Mouse (Mus musculus) thymus, adult 2 months (tissue): Measurements from ENCODE around the gene Wwox. TPM values are rescaled to one million over a fixed set of nuclear protein-coding genes. Genes with fewer than 3 reads are reported as not detected.

Experiments
- DNase-seq: peaks from one replicate; pipeline ENCODE4 v3.0.0; 2021
- H3K27ac ChIP-seq: fragments of 200-500 bp; 2 replicates; pipeline ENCODE4 v1.5.1; 2012; ENCODE audit warnings: low read length, control low read depth; ENCODE audit not compliant: control insufficient read depth, insufficient read depth
- H3K27me3 ChIP-seq: fragments of 200-500 bp; 2 replicates; pipeline ENCODE4 v1.6.1; 2012; ENCODE audit warnings: mild to moderate bottlenecking, low read length, moderate library complexity, mixed read lengths; ENCODE audit not compliant: control insufficient read depth, insufficient read depth
- H3K36me3 ChIP-seq: fragments of 200-500 bp; 2 replicates; pipeline ENCODE4 v1.6.1; 2012; ENCODE audit warnings: mild to moderate bottlenecking, low read length, moderate library complexity; ENCODE audit not compliant: control insufficient read depth, insufficient read depth
- H3K4me1 ChIP-seq: fragments of 200-500 bp; replicated peaks from 2 replicates; pipeline ENCODE4 v1.6.1; 2012; ENCODE audit warnings: low read length; ENCODE audit not compliant: control insufficient read depth, insufficient read depth
- H3K4me3 ChIP-seq: fragments of 200-500 bp; 2 replicates; pipeline ENCODE4 v1.5.1; 2012; ENCODE audit warnings: mild to moderate bottlenecking, low read length, control low read depth, moderate library complexity; ENCODE audit not compliant: control insufficient read depth, insufficient read depth
- CTCF ChIP-seq: fragments of 200-500 bp; IDR thresholded peaks from 2 replicates; pipeline ENCODE4 v1.5.1; 2012; ENCODE audit warnings: mild to moderate bottlenecking, control low read depth, low read length, moderate library complexity, borderline replicate concordance; ENCODE audit not compliant: control insufficient read depth, poor library complexity, insufficient read depth; ENCODE audit errors: extremely low read depth
- POLR2A ChIP-seq: fragments of 200-500 bp; IDR thresholded peaks from 2 replicates; pipeline ENCODE4 v1.6.1; 2012; ENCODE audit warnings: mild to moderate bottlenecking, low read length, control low read depth, moderate library complexity; ENCODE audit not compliant: control insufficient read depth, poor library complexity, insufficient read depth; ENCODE audit errors: extremely low read depth
- WGBS: fragments of 180-500 bp; shearing (Covaris S2); methylation state at CpG from one replicate; pipeline ENCODE4 v1.1.7; 2018; 5-methylcytosine and 5-hydroxymethylcytosine counted together
- polyA plus RNA-seq: library from polyadenylated mRNA; depleted of rRNA; stranded (reverse); fragments of >200 nt; gene quantifications from 2 replicates; pipeline ENCODE4 v1.2.3, GENCODE M21; 2012

The Wwox gene
- polyA plus RNA-seq, 1 experiment: 8.4 TPM

GRCm38 (mm10) chr8:115322501-115322900 lies 883.0 kb downstream of the Wwox start:
- no peak overlapping the region for H3K27ac ChIP-seq
- no peak for DNase-seq
- no peaks in the 10 kb centered on the region for H3K4me1 ChIP-seq
- no peaks in the 10 kb centered on the region for H3K27me3 ChIP-seq
- TF ChIP-seq POLR2A (no peak), CTCF (no peak)
- WGBS: 94% methylated on average over 5 of the region's 5 CpGs
- no peaks in the 10 kb centered on the region for H3K36me3 ChIP-seq
- H3K4me3 ChIP-seq: no peak overlapping the region

GRCm38 (mm10) chr8:115330671-115331070 lies 891.2 kb downstream of the Wwox start:
- Histone ChIP-seq H3K4me1 (no peaks in the 10 kb centered on the region), H3K4me3 (no peak overlapping the region), H3K27me3 (no peaks in the 10 kb centered on the region), H3K27ac (no peak overlapping the region), H3K36me3 (no peaks in the 10 kb centered on the region)
- no peak for TF ChIP-seq CTCF
- TF ChIP-seq POLR2A: no peak
- WGBS: 97% methylated on average over 11 of the region's 11 CpGs
- no peak for DNase-seq

- Histone ChIP-seq H3K4me1 (no peaks in the 10 kb centered on the region), H3K36me3 (no peaks in the 10 kb centered on the region), H3K4me3 (no peak overlapping the region), H3K27ac (no peak overlapping the region), H3K27me3 (no peaks in the 10 kb centered on the region)
- WGBS: 91% methylated on average over 3 of the region's 3 CpGs
- TF ChIP-seq CTCF (no peak), POLR2A (no peak)
- no peak for DNase-seq
Measured at GRCm38 (mm10) chr8:115333972-115334371, 894.5 kb downstream of the Wwox start.

- DNase-seq: no peak
- TF ChIP-seq POLR2A: no peak
- TF ChIP-seq CTCF: no peak
- Histone ChIP-seq H3K27ac (no peak overlapping the region), H3K4me3 (no peak overlapping the region), H3K4me1 (no peaks in the 10 kb centered on the region), H3K27me3 (no peaks in the 10 kb centered on the region), H3K36me3 (no peaks in the 10 kb centered on the region)
- 86% methylated on average over 1 of the region's 1 CpGs for WGBS
Measured at GRCm38 (mm10) chr8:115336361-115336760, 896.9 kb downstream of the Wwox start.

DNA sequence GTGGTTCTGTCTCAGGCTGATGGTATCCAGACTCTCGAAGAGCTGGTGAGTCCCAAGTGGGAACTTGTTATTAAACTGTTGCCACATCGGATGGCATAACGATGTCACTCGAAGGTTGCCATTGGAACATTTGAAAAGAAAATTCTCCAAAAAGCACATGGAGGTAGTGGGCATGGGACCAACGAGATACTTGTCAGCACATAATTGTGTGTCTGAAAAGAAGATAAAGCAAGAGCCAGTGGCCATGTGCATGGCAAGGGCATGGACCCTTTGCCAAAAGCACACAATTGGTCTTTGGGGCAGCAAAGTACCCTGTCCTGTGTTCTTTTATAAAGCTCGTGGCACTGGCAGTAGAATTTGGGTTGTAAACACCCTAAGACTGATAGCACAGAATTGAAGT lies 909.2 kb downstream of the Wwox start:
- no peaks in the 10 kb centered on the region for H3K27me3 ChIP-seq
- DNase-seq: no peak
- H3K4me3 ChIP-seq: no peak overlapping the region
- TF ChIP-seq CTCF (no peak), POLR2A (no peak)
- H3K36me3 ChIP-seq: no peaks in the 10 kb centered on the region
- no peaks in the 10 kb centered on the region for H3K4me1 ChIP-seq
- WGBS: 93% methylated on average over 6 of the region's 6 CpGs
- no peak overlapping the region for H3K27ac ChIP-seq

DNA sequence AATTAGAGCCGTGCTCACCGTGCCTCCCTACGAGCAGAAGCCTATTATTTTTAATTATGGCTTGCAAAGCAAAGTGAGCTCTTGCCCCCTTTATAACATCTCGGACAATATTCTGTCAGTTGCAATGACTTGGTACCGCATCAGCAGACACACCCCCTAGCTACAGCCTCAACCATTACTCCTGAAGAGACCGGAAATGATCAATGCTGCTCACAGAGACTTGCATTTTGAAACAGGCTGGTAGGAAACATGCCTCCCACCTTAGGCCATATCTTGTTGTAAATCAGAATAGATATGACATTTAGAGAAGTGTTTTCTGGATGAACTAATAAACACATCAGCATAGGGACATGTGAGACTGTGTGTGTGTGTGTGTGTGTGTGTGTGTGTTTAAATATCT lies 911.3 kb downstream of the Wwox start:
- WGBS: 88% methylated on average over 6 of the region's 6 CpGs
- TF ChIP-seq CTCF: no peak
- H3K27me3 ChIP-seq: no peaks in the 10 kb centered on the region
- DNase-seq: no peak
- no peak overlapping the region for H3K4me3 ChIP-seq
- no peaks in the 10 kb centered on the region for H3K4me1 ChIP-seq
- no peak overlapping the region for H3K27ac ChIP-seq
- no peaks in the 10 kb centered on the region for H3K36me3 ChIP-seq

DNA sequence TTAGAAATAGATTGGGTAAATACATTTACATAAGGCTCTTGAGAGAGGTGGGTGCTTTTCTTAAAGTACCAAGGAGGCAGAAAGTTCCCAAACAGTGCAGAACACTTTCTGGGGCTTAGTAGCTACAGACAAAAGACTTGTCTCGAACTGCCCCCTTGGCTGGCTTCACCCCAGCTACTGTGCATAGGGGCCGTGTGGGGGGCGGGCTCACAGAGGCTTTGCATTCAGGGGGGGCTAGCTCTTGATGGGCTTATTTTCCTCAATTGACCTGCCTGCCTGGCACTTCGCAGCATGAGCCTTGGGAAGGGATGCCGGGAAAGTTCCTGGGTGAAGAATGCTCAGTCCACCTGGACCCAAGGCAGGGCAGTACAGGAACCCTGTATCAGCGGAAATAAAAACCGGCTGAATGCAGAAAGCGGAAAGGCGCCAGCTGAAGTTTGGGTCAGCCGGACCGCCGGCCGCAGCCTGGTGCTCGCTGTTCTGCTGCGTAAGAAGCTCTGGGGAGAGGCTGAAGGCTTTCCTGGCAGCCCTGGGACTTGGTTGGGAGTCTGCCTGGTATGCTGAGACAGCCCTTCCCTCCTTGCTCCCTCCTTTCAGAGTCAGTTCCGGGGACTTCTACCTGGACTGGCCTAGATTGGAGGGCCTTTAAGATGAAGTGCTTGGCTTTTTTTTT lies 918.3 kb downstream of the Wwox start:
- Histone ChIP-seq H3K4me1 (no peaks in the 10 kb centered on the region), H3K4me3 (no peak overlapping the region), H3K36me3 (no peaks in the 10 kb centered on the region), H3K27ac (no peak overlapping the region), H3K27me3 (no peaks in the 10 kb centered on the region)
- TF ChIP-seq POLR2A (no peak), CTCF (no peak)
- no peak for DNase-seq
- 94% methylated on average over 16 of the region's 16 CpGs for WGBS
